Mouse (Mus musculus): ENCODE results near the gene Stx16.

DNA sequence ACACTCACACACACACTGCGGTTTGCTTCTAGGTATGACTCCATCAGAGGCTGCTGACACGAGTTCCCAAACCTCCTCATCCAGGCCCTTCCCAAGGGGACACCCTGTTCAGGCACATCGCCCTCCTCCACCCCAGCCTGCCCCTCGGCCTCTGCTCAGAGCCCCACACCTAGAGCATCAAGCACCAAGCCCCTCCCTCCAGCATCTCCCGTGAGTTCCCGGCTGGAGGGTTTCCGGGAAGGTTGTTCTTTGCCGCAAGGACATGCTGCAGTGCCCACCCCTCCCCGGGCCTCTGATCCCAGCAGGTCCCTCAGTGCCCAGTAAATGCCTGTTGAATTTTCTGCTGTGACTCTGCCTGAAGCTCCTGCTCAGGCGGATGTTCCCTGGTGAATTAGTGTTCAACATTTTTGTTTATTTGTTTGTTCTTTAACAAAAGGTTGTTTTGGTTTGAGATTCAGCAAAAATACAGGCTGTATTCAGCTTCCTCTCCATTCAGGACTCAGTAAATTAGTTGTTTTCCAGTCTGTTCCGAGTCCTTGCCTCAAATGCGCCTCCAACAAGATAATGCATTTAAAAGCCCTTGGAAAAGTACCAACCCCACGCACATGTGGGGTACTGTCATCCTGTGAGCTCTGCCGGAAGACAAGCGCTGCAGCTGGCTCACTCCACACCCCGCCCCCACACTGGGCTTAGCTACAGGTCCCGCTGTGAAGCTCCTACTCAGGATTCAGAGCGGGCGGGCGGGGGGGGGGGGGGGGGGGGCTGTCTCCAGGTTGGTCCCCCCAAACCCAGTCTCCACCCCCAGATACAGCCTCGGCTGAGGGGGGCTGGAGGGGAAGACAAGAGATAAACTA is 50.6 kb downstream of the Stx16 start:
- TF ChIP-seq POLR2A (IDR thresholded peaks at IDR 0.05; ENCODE audit: low read depth, low read length) (no peak), CTCF (IDR thresholded peaks at IDR 0.05; ENCODE audit: extremely low read depth, insufficient read length, insufficient replicate concordance, low read depth, low read length) (no peak)

Measured in small intestine, adult 2 months (tissue).